Mouse (Mus musculus): ENCODE measurements at regions not wholly inside any gene's neighbourhood (a gene's known extent, or its start where the extent isn't known, plus 50 kb on each side); places are given as distances from the start of the nearest gene placed in this dataset.
A peak's percentile ranks its signal among the peaks of the same experiment; 100 is the strongest.

- ATAC-seq (replicated peaks; ENCODE audit: low read depth, poor library complexity, severe bottlenecking): no peak
Measured at GRCm38 (mm10) chr10:67819534-67819933, 92.9 kb downstream of the Zfp365 start.

GRCm38 (mm10) chr10:67813901-67814300 is 98.6 kb downstream of the Zfp365 start:
- peak; percentile 66 for ATAC-seq (replicated peaks; ENCODE audit: low read depth, poor library complexity, severe bottlenecking)

GRCm38 (mm10) chr10:67805131-67805530 is 107.3 kb downstream of the Zfp365 start:
- 0 out of 2 replicates have a peak, but pooled peaks have one; percentile 14 for ATAC-seq (replicated peaks; ENCODE audit: low read depth, poor library complexity, severe bottlenecking)

- peak; percentile 89 for ATAC-seq (replicated peaks; ENCODE audit: low read depth, poor library complexity, severe bottlenecking)
Measured at GRCm38 (mm10) chr10:67804637-67805036, 107.8 kb downstream of the Zfp365 start.

- 0 out of 2 replicates have a peak, but pooled peaks have one; percentile 12 for ATAC-seq (replicated peaks; ENCODE audit: low read depth, poor library complexity, severe bottlenecking)
Measured at GRCm38 (mm10) chr10:67802156-67802555, 110.3 kb downstream of the Zfp365 start.

GRCm38 (mm10) chr10:67801619-67802018 is 110.8 kb downstream of the Zfp365 start:
- ATAC-seq (replicated peaks; ENCODE audit: low read depth, poor library complexity, severe bottlenecking): no peak

- no peak for ATAC-seq (replicated peaks; ENCODE audit: low read depth, poor library complexity, severe bottlenecking)
Measured at GRCm38 (mm10) chr10:67798991-67799390, 113.5 kb downstream of the Zfp365 start.

- ATAC-seq (replicated peaks; ENCODE audit: low read depth, poor library complexity, severe bottlenecking): no peak
Measured at GRCm38 (mm10) chr10:67793206-67793605, 119.3 kb downstream of the Zfp365 start.

- ATAC-seq (replicated peaks; ENCODE audit: low read depth, poor library complexity, severe bottlenecking): no peak
Measured at GRCm38 (mm10) chr10:67789651-67790050, 122.8 kb downstream of the Zfp365 start.

- no peak for ATAC-seq (replicated peaks; ENCODE audit: low read depth, poor library complexity, severe bottlenecking)
Measured at GRCm38 (mm10) chr10:67788116-67788515, 124.3 kb downstream of the Zfp365 start.

GRCm38 (mm10) chr10:67785563-67785962 is 126.9 kb downstream of the Zfp365 start:
- no peak for ATAC-seq (replicated peaks; ENCODE audit: low read depth, poor library complexity, severe bottlenecking)

- no peak for ATAC-seq (replicated peaks; ENCODE audit: low read depth, poor library complexity, severe bottlenecking)
Measured at GRCm38 (mm10) chr10:67778341-67778740, 134.1 kb downstream of the Zfp365 start.

- no peak for ATAC-seq (replicated peaks; ENCODE audit: low read depth, poor library complexity, severe bottlenecking)
Measured at GRCm38 (mm10) chr10:67777721-67778120, 134.7 kb downstream of the Zfp365 start.

- ATAC-seq (replicated peaks; ENCODE audit: low read depth, poor library complexity, severe bottlenecking): no peak
Measured at GRCm38 (mm10) chr10:67776851-67777250, 135.6 kb downstream of the Zfp365 start.

GRCm38 (mm10) chr10:67771796-67772195 is 140.7 kb downstream of the Zfp365 start:
- ATAC-seq (replicated peaks; ENCODE audit: low read depth, poor library complexity, severe bottlenecking): no peak

- peak; percentile 82 for ATAC-seq (replicated peaks; ENCODE audit: low read depth, poor library complexity, severe bottlenecking)
Measured at GRCm38 (mm10) chr10:67766099-67766498, 146.4 kb downstream of the Zfp365 start.

GRCm38 (mm10) chr10:67760424-67760823 is 152.0 kb downstream of the Zfp365 start:
- ATAC-seq (replicated peaks; ENCODE audit: low read depth, poor library complexity, severe bottlenecking): peak; percentile 90

GRCm38 (mm10) chr10:67748121-67748520 is 164.3 kb downstream of the Zfp365 start:
- no peak for ATAC-seq (replicated peaks; ENCODE audit: low read depth, poor library complexity, severe bottlenecking)

- no peak for ATAC-seq (replicated peaks; ENCODE audit: low read depth, poor library complexity, severe bottlenecking)
Measured at GRCm38 (mm10) chr10:67747461-67747860, 165.0 kb downstream of the Zfp365 start.

- no peak for ATAC-seq (replicated peaks; ENCODE audit: low read depth, poor library complexity, severe bottlenecking)
Measured at GRCm38 (mm10) chr10:67746140-67746539, 166.3 kb downstream of the Zfp365 start.

GRCm38 (mm10) chr10:67743561-67743960 is 168.9 kb downstream of the Zfp365 start:
- no peak for ATAC-seq (replicated peaks; ENCODE audit: low read depth, poor library complexity, severe bottlenecking)

- peak; percentile 69 for ATAC-seq (replicated peaks; ENCODE audit: low read depth, poor library complexity, severe bottlenecking)
Measured at GRCm38 (mm10) chr10:67742824-67743223, 169.6 kb downstream of the Zfp365 start.

GRCm38 (mm10) chr10:67742305-67742704 is 170.2 kb downstream of the Zfp365 start:
- 0 out of 2 replicates have a peak, but pooled peaks have one; percentile 18 for ATAC-seq (replicated peaks; ENCODE audit: low read depth, poor library complexity, severe bottlenecking)

All from common myeloid progenitor, adult 5-6 weeks (primary cell).